ENCODE assay signal across 8 mouse cellular contexts in the genomic region with DNA sequence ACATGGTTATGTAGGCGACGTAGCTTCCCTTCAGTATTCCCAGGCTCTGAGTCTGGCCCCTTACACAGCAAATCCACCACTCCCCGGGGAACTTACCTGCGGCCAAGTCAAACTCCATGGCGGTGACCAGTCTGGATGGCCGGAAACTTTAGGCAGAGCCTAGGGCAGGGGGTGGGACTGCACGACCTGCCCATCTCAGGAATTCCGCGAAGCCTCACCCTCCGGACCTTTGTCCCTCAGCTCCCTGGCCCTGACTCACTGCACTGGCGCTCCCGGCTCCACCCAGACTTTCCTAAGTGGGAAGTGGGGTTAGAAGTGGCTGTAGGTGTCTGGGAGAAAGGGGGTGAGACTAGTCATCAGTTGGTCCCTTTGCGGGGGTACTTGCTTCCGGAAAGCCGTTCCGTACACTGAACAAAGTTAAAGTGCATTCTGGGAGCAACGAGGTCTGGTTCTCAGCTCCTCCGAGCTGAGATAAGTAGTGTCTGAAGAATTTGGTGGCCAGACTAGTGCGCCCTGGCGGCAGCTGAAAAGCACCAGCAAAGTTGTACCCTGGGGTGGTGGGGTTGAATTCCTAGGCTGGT. TPM values are rescaled to one million over a fixed set of nuclear protein-coding genes. Genes with fewer than 3 reads are reported as not detected.
DNase-seq lines count a peak whose midpoint lies in the region; ATAC-seq lines count a peak whose summit lies in the region.

TSS of gene 2200002D01Rik (minus strand) at position 206 of the 581 bp plus-strand sequence.

- H3K9ac ChIP-seq in heart, embryonic 16.5 days (ENCODE audit: low read length) = peak within 1 kb of the TSS; percentile 70

- 10% methylated on average over 20 of the region's 20 CpGs for WGBS in heart, embryonic 16.5 days

- H3K4me1 ChIP-seq in heart, embryonic 16.5 days (ENCODE audit: control insufficient read depth, insufficient read depth, low read length) = peaks cover 9% of the 10 kb centered on the region

- no peaks in the 10 kb centered on the region for H3K9me3 ChIP-seq in heart, embryonic 16.5 days (replicated peaks; ENCODE audit: control insufficient read depth, low read length)

- H3K4me2 ChIP-seq in heart, embryonic 16.5 days (ENCODE audit: low read depth, low read length) = peak within 1 kb of the TSS; percentile 85

- H3K36me3 ChIP-seq in heart, embryonic 16.5 days (ENCODE audit: control insufficient read depth, insufficient read depth) = peaks cover 16% of the 10 kb centered on the region

- peak within 1 kb of the TSS; percentile 49 for H3K4me3 ChIP-seq in heart, embryonic 16.5 days (ENCODE audit: low read length)

- no peaks in the 10 kb centered on the region for H3K27me3 ChIP-seq in heart, embryonic 16.5 days (ENCODE audit: control insufficient read depth, insufficient read depth, low read length)

- peak; percentile 61 for DNase-seq in ES-CJ7 (ENCODE audit: low read depth, low spot score)
- DNase-seq in embryo, embryonic 10 days (ENCODE audit: low spot score) = peak; percentile 56
- DNase-seq in kidney, postnatal 14 days = peak; percentile 71
- peak; percentile 67 to 79 for DNase-seq in lung, postnatal 4 days
- peak; percentile 25 to 49 for DNase-seq in thymus, adult 18-20 months
- no peak for DNase-seq in cerebellum, postnatal 10 days
- DNase-seq in layer of hippocampus, postnatal 14 days (ENCODE audit: low spot score in 2 of 2) = no peak

- peak within 1 kb of the TSS; percentile 17; the same call in 1 of the 2 replicates for H3K27ac ChIP-seq in heart, embryonic 16.5 days (ENCODE audit: low read length)

- ATAC-seq in heart, embryonic 16.5 days (replicated peaks; ENCODE audit: extremely low read depth, insufficient read depth, low FRiP score) = peak; percentile 14; the same call in 1 of the 2 replicates

RNA-seq across cellular contexts. Expression of gene 2200002D01Rik, which starts in this region (rescaled TPM):
- polyA plus RNA-seq in heart, embryonic 16.5 days (2015; fragmentation: Nextera tagmentation; extraction: Ambion mirVana) = 7.6 and 10.3 TPM in 2 replicates
- not detected for total RNA-seq in layer of hippocampus, postnatal 14 days (2021)

Comparison
In these comparisons a context has a peak if more than half of its experiments do, and no peak if none do; other contexts are left out.
1. DNase-seq: peak in ES-CJ7 (single experiment), embryo, embryonic 10 days (single experiment), kidney, postnatal 14 days (single experiment), lung, postnatal 4 days (2 of 2) and thymus, adult 18-20 months (2 of 2); none in cerebellum, postnatal 10 days (0 of 2) and layer of hippocampus, postnatal 14 days (0 of 2).